Mouse (Mus musculus): ENCODE measurements around the gene Olfr1507.

The Olfr1507 gene

GRCm38 (mm10) chr14:52495516-52495915 is at the start of gene Olfr1507:
TSS of gene Olfr1507 (minus strand) at chr14:52495749.
- in situ Hi-C loops (cut with MboI; ENCODE audit: low pct_unique_long_range_greater_than_20kb in 1 of 2, low sequenced_read_pairs in 2 of 2, unreplicated experiment in 1 of 2) = no loop called here

- in situ Hi-C loops (cut with MboI; ENCODE audit: low pct_unique_long_range_greater_than_20kb in 1 of 2, low sequenced_read_pairs in 2 of 2, unreplicated experiment in 1 of 2) = no loop called here
These were observed 37.8 kb upstream of the Olfr1507 start for GRCm38 (mm10) chr14:52533336-52533735.

DNA sequence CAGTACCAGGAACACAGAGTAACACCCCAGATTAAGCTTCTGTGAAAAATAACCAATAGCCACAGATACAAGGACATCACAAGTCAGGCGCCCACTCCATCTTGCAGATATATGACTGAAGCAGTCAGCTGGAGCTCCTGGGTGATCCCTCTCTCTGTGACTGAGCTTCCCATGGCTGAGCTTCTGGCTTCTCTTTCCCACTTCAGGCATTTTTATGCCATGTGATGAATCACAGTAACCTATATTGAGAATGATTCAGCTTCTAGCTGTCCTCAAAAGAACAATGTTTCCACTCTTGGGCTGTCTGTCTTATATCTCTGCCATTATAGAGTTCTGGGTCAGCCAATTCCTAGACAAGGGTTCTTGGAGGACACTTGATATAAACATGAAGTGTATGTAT is 29.4 kb upstream of the Olfr1507 start:
- in situ Hi-C loops (cut with MboI; ENCODE audit: low pct_unique_long_range_greater_than_20kb in 1 of 2, low sequenced_read_pairs in 2 of 2, unreplicated experiment in 1 of 2) = no loop called here

DNA sequence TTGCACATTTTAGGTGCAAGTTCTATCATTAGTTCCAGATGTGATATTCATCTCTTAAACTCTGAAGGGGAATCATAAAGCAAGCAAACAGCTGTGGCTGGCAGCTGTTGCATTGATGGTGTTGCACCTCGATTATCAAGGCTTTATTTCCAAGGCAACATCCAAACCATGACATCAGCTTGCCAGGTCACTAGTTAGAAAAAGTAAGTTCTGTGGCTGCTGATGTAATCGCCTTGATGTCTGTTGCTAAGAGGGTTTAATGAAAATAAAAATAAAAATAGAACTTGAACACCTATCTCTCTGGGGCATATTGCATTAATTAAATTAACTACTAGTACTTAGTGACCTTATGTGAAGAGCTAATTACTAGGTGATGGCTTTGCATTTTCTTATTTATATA is 28.2 kb downstream of the Olfr1507 start, which contains the start of gene Olfr1508:
Gene Olfr1508 (minus strand): TSS at position 101 of the 400 bp plus-strand sequence.
- in situ Hi-C loops (cut with MboI; ENCODE audit: low pct_unique_long_range_greater_than_20kb in 1 of 2, low sequenced_read_pairs in 2 of 2, unreplicated experiment in 1 of 2) = loop anchor here in 1 of 2 experiments (10.0 kb wide), 1 partner anchor 63 kb away; no protein-coding TSS in a partner anchor

GRCm38 (mm10) chr14:52465738-52466137 is 29.8 kb downstream of the Olfr1507 start:
- in situ Hi-C loops (cut with MboI; ENCODE audit: low pct_unique_long_range_greater_than_20kb in 1 of 2, low sequenced_read_pairs in 2 of 2, unreplicated experiment in 1 of 2) = loop anchor here in 1 of 2 experiments (10.0 kb wide), 1 partner anchor 61 kb away; no protein-coding TSS in a partner anchor

DNA sequence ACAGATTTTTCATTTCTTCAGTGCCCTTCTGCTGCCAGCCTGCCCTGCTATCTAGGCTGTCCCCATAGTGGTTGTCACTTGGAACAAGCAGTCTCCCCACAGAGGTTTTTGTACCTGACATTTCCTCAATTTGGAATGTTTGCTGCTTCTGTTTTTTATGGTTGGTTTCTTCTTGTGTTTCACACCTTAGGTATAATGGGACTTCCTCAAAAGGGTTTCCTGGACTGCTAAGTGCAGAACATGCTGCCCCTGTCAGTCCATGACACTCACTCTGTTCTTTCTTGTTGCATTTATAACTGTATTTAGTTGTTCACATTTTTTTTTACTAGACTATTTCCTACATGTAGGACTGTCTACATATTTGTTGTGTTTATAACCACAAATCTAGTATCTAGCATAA is 33.6 kb downstream of the Olfr1507 start:
- in situ Hi-C loops (cut with MboI; ENCODE audit: low pct_unique_long_range_greater_than_20kb in 1 of 2, low sequenced_read_pairs in 2 of 2, unreplicated experiment in 1 of 2) = loop anchor here in 1 of 2 experiments (10.0 kb wide), 1 partner anchor 57 kb away; no protein-coding TSS in a partner anchor

- in situ Hi-C loops (cut with MboI; ENCODE audit: low pct_unique_long_range_greater_than_20kb in 1 of 2, low sequenced_read_pairs in 2 of 2, unreplicated experiment in 1 of 2) = no loop called here
These were observed 44.4 kb downstream of the Olfr1507 start for GRCm38 (mm10) chr14:52451138-52451537.

DNA sequence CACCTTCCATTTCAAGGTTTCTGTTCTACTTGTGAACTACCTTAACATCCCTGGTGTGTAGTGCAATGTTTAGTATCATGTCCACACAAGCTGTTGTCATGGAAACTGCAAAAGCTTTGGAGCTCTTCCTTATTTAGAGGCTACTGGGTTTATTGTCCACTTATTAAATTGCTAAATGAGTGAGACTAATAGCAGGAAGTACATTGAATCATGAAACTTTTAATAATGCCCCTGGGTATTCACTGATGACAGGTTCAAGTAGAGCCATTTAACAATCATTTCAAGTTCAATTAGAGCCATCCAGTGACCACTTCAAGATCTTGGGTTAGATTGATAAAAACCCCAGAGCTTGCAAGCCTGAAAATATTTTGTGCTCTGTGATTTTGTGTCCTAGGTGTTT is 52.9 kb downstream of the Olfr1507 start, which contains the start of gene Olfr1509:
Gene Olfr1509 (plus strand): TSS at position 301 of the 400 bp plus-strand sequence.
- in situ Hi-C loops (cut with MboI; ENCODE audit: low pct_unique_long_range_greater_than_20kb in 1 of 2, low sequenced_read_pairs in 2 of 2, unreplicated experiment in 1 of 2) = no loop called here

Data from mouse embryonic stem cell (cell line).